Comparison of ENCODE assay signal across 8 mouse cellular contexts in the genomic region with DNA sequence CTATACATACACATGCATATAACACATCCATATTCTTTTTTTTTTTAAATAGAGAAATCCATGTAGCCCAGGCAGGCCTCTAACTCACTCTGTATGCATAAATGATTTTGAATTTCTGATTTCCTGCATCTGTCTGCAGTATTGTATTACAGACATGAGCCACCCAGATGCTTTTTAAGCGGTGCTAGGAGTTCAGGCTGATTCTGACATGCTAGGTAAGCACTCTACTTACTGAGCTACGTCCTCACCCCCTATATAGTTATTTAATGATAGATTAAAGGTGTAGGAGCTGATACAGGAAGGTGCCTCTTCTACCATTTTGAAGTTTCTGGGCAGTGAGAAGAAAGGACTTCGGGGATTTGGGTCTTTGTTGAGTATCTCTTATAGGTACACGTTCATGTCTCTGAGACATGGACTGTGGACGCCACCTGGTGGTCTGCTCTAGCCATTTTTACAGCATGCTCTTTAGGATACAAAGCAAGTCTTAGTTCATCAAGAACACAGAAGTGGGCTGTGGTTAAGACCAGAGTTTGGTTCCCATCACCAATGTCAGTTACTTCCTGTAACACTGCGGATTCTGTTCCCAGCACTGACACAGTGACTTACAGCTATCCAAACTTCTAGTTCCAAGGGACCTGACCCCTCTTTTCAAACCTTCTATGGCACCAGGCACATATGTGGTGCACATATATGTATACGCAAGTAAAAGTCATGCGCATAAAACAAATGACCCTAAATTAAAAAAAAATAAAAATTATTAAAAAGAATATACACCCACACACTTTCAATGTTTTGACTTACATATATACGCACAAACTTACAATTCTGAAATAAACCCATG. TPM values are rescaled to one million over a fixed set of nuclear protein-coding genes. Genes with fewer than 3 reads are reported as not detected.
DNase-seq lines count a peak whose midpoint lies in the region; ATAC-seq and TF ChIP-seq lines count a peak whose summit lies in the region.

No protein-coding gene starts in this region.

- H3K27ac ChIP-seq in forebrain, embryonic 15.5 days (replicated peaks) = no peak overlapping the region

- no peaks in the 10 kb centered on the region for H3K27me3 ChIP-seq in Patski
- H3K27me3 ChIP-seq in forebrain, embryonic 15.5 days = no peaks in the 10 kb centered on the region

- H3K4me1 ChIP-seq in forebrain, embryonic 15.5 days = peaks cover 3% of the 10 kb centered on the region; the same call in 1 of the 2 replicates

- in situ Hi-C loops in Patski (cut with MboI; ENCODE audit: low pct_unique_long_range_greater_than_20kb) = loop anchor here (10.0 kb wide), 2 partner anchors 311 to 661 kb away; no protein-coding TSS in a partner anchor

- no peak overlapping the region for H3K4me3 ChIP-seq in forebrain, embryonic 15.5 days

- no peak overlapping the region for H3K9ac ChIP-seq in forebrain, embryonic 15.5 days (replicated peaks)

- H3K4me2 ChIP-seq in forebrain, embryonic 15.5 days (replicated peaks) = no peak overlapping the region

- 52% methylated on average over 9 of the region's 9 CpGs for WGBS in forebrain, embryonic 15.5 days

- peak; percentile 18 for ATAC-seq in Patski
- peak; percentile 74; the same call in 1 of the 2 replicates for ATAC-seq in cerebellum, adult (ENCODE audit: insufficient number of reproducible peaks, low FRiP score, low TSS enrichment)
- ATAC-seq in forebrain, embryonic 15.5 days (replicated peaks) = peak; percentile 82; the same call in 1 of the 2 replicates
- ATAC-seq in megakaryocyte-erythroid progenitor cell, adult 5-6 weeks (replicated peaks; ENCODE audit: low FRiP score, low TSS enrichment, poor library complexity, severe bottlenecking) = peak; percentile 74

- CTCF ChIA-PET in Patski (lab: Charles Lee) = interaction anchor here (0.7 to 2.7 kb wide), 15 partner anchors 9 to 638 kb away, joined by 3 to 22 read pairs (median 4); no protein-coding TSS in a partner anchor

- peak; percentile 89 for TF ChIP-seq CTCF in Patski (IDR thresholded peaks at IDR 0.05)

- no peaks in the 10 kb centered on the region for H3K36me3 ChIP-seq in forebrain, embryonic 15.5 days

- H3K9me3 ChIP-seq in forebrain, embryonic 15.5 days = no peaks in the 10 kb centered on the region

- POLR2A ChIA-PET in Patski (lab: Charles Lee) = no interaction called here

- peak; percentile 43 for DNase-seq in Patski (ENCODE audit: low read depth, low spot score)
- peak; percentile 46 for DNase-seq in hindlimb bud, embryonic 11.5 days (ENCODE audit: extremely low spot score, low read depth, low spot score)
- peak; percentile 84 to 90 for DNase-seq in left cerebral cortex, adult 18-20 months (ENCODE audit: low spot score in 2 of 2)
- DNase-seq in right cerebral cortex, postnatal 10 days (ENCODE audit: low spot score in 2 of 2) = peak; percentile 87 to 90
- DNase-seq in yolk sac, embryonic 10.5 days (ENCODE audit: low spot score) = peak; percentile 50

RNA-seq across cellular contexts. Expression of a gene that starts 46.8 kb away (rescaled TPM):
- 89.6 TPM for polyA plus RNA-seq in Patski (2021)
- 89.6 and 99.7 TPM in 2 replicates for polyA plus RNA-seq in forebrain, embryonic 15.5 days (2015; fragmentation: Nextera tagmentation; extraction: Ambion mirVana)
- 100 to 1,000 TPM; 222 to 225 TPM for total RNA-seq in left cerebral cortex, adult 18-20 months (2021)
- 50.7 and 76.2 TPM in 2 replicates for total RNA-seq in megakaryocyte-erythroid progenitor cell, adult 5-6 weeks (2014; fragmentation: Nextera tagmentation)
- 55.7 and 58.4 TPM in 2 replicates for total RNA-seq in megakaryocyte-erythroid progenitor cell, adult 5-6 weeks (2017)

Comparison
In these comparisons a context has a peak if more than half of its experiments do, and no peak if none do; other contexts are left out.
1. ATAC-seq: peak in every context shown above with its lines; median percentile 82 in forebrain, embryonic 15.5 days; 74 in cerebellum, adult; 74 in megakaryocyte-erythroid progenitor cell, adult 5-6 weeks; 18 in Patski.